Mouse (Mus musculus) E14TG2a.4 (cell line): ENCODE data around the gene Rag1.

Experiments
- H3K27me3 ChIP-seq: 2 replicates; pipeline ENCODE4 v1.6.1; 2014; ENCODE audit warnings: low read length, control low read depth; ENCODE audit not compliant: insufficient read depth
- H3K36me3 ChIP-seq: 2 replicates; pipeline ENCODE4 v1.6.1; 2014; ENCODE audit warnings: low read length, control low read depth; ENCODE audit not compliant: insufficient read depth
- H3K4me1 ChIP-seq: replicated peaks from 2 replicates; pipeline ENCODE4 v1.6.1; 2014; ENCODE audit warnings: low read depth, low read length, control low read depth
- H3K4me3 ChIP-seq: replicated peaks from 2 replicates; pipeline ENCODE4 v1.5.1; 2014; ENCODE audit warnings: mild to moderate bottlenecking, low read length
- H3K9me3 ChIP-seq: 2 replicates; pipeline ENCODE4 v1.6.1; 2014; ENCODE audit warnings: low read length, control low read depth
- CTCF ChIP-seq: conservative IDR thresholded peaks from 2 replicates; pipeline ENCODE4 v1.5.1; 2014; ENCODE audit warnings: low read length
- NANOG ChIP-seq: IDR thresholded peaks from 2 replicates; pipeline ENCODE4 v1.6.1; 2014; ENCODE audit warnings: borderline replicate concordance, low read length, mixed read lengths
- POU5F1 ChIP-seq: IDR thresholded peaks from 2 replicates; pipeline ENCODE4 v1.6.1; 2014; ENCODE audit warnings: low read length, borderline replicate concordance

Gene Rag1

DNA sequence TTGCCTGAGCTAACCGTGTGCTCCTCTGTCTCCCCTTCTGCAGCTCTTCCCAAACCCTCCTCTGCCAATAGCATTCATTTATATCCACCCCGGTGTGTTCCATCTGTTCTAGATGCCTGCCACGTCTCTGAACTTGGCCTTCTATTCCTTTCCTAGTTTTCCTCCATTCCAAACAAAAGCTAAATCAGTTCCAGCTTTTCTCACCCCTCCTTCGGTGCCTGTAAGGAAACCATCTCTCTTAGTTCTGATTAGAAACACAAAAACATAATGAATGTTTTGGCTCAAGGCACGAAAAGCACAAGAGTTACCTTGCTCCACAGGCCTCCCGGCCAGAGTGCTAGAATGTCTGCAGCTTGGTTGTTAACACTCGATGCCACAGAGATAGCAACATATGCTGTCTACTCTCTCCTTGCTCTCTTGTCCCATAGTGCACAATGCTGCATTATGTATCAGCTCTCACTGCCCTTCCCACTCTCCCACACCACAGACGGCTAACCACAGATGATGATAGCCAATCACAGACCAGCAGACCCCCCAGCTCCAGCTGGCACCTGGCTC is at the start of gene Rag1, which contains the start of gene B230118H07Rik:
Gene Rag1 (minus strand): TSS at position 388 of the 558 bp plus-strand sequence.
Gene B230118H07Rik (minus strand): TSS at position 419 of the 558 bp plus-strand sequence.
- TF ChIP-seq NANOG: no peak
- TF ChIP-seq CTCF: no peak
- no peak for TF ChIP-seq POU5F1
- H3K4me3 ChIP-seq: no peak within 1 kb of the TSS
- H3K27me3 ChIP-seq: no peaks in the 10 kb centered on the region
- H3K9me3 ChIP-seq: no peaks in the 10 kb centered on the region
- H3K4me1 ChIP-seq: peaks cover 12% of the 10 kb centered on the region
- H3K36me3 ChIP-seq: no peaks in the 10 kb centered on the region

DNA sequence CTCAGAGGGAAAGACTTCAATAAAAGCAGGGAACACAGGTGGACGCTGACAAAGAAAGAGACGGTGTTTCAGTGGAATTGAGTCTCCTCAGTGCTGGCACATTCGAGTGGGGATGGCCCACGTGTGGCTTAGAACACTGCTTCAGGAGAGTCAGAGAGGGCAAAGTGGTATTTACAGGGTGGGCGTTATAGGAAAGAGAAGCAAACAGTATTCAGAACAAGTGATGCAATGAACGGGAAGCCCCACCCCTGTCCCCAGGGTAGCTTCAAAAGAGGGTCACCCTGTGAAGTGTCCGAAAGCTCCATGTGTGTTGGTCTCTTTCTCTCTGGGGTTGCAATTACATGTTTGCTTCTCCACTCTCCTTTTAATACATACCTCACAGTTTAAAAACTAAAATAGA is 46.3 kb upstream of the Rag1 start:
- no peaks in the 10 kb centered on the region for H3K4me1 ChIP-seq
- TF ChIP-seq CTCF (no peak), POU5F1 (no peak), NANOG (no peak)
- H3K36me3 ChIP-seq: peaks cover 62% of the 10 kb centered on the region
- H3K4me3 ChIP-seq: no peak overlapping the region
- H3K9me3 ChIP-seq: no peaks in the 10 kb centered on the region
- no peaks in the 10 kb centered on the region for H3K27me3 ChIP-seq

DNA sequence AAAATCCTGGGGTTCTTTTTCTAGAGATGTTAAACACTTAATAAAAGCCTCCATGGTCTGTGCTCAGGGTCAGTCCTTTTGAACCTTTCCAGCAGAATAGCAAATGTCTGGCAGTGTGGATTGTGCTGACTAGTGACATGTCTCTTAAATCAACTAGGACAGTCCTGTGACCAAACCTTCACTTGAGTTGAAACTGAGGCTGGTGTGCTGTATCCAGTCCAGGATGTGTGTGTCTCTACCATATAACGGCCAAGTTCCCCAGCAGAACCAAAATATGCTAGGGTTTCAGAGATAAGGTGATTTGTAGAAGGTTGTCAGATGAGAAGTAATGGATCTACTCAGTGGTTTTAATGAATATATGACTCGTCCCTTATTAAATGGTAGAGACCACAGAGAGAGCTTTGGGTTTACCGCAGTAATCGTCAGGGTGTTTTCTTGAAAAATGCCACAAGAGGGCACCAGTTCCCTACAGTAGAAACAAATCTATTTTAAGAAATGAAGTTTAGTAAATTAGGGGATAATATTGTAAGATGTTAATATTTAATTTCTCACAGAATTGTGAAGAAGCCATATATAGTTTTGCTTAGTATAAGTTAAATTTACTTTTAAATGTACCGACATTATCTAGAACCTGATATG is 44.4 kb upstream of the Rag1 start:
- TF ChIP-seq CTCF (peak; percentile 47), POU5F1 (no peak), NANOG (no peak)
- H3K27me3 ChIP-seq: no peaks in the 10 kb centered on the region
- H3K4me1 ChIP-seq: no peaks in the 10 kb centered on the region
- H3K36me3 ChIP-seq: peaks cover 73% of the 10 kb centered on the region
- no peaks in the 10 kb centered on the region for H3K9me3 ChIP-seq
- H3K4me3 ChIP-seq: no peak overlapping the region

DNA sequence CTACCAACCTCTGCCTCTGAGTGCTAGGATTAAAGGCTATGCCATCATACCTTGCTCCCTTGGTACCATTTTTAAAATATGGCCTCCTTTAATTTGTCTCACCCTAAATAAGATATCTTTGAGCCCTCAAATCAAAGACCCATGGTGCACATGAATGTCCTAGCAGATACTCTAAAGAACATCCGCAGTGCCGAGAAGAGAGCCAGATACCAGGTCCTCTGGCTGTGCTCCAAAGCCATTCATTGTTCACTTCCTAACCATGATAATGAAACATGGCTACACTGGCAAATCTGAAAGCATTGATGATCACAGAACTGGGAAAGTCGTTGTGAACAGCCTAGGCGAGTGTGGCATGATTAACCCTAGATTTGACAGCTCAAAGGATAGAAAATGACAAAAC is 43.7 kb upstream of the Rag1 start:
- TF ChIP-seq CTCF (no peak), POU5F1 (no peak), NANOG (no peak)
- no peak overlapping the region for H3K4me3 ChIP-seq
- H3K4me1 ChIP-seq: no peaks in the 10 kb centered on the region
- H3K9me3 ChIP-seq: no peaks in the 10 kb centered on the region
- peaks cover 70% of the 10 kb centered on the region for H3K36me3 ChIP-seq
- H3K27me3 ChIP-seq: no peaks in the 10 kb centered on the region

DNA sequence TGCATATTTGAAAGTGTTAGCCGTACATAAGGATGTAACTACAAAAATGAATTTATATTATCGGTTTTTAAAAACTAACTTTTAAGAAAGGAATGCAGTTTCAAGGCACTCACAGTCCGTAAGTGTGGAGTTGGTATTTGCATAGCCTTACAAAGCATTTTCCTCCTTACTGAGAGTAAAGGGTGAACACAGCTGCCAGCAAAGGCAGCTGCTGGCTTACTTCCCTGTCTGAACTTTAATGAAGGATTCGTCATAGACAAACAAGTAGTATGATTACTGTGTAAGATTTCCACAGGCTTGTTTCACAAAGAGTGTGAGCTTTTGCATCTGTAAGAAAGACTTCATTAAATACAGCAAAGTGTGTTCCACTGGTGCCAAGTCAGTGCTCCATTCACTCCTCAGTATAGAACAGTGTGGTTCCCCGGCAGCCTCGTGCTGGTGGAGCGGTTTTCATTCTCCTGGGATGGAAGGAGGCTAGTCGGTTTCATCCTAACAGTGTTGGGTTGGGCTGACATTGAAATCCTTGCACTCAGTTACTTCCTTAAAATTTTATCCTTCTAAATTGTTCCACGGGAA is 41.0 kb upstream of the Rag1 start:
- peaks cover 71% of the 10 kb centered on the region for H3K36me3 ChIP-seq
- no peaks in the 10 kb centered on the region for H3K9me3 ChIP-seq
- no peak overlapping the region for H3K4me3 ChIP-seq
- no peaks in the 10 kb centered on the region for H3K4me1 ChIP-seq
- no peaks in the 10 kb centered on the region for H3K27me3 ChIP-seq
- TF ChIP-seq POU5F1 (no peak), CTCF (no peak), NANOG (no peak)

DNA sequence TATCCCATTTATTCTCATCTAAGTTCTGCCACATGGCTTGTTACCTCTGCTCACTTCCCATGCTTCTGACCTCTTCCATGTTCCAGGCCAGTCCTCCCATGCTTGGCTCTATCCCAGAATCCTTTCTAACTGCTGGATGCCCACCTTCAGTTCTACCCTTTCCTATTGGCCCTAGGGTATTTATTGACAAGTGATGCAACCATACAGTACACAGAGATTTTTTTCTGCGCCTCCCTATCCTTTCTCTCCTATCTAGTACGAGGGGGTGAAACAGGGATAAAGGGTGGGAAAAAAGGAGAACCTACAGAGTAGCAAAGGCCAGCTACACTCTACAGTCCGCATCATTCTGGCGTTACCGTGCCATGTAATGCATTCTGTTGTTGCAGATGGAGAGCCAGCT is 38.7 kb upstream of the Rag1 start:
- Histone ChIP-seq H3K4me3 (no peak overlapping the region), H3K36me3 (peaks cover 75% of the 10 kb centered on the region), H3K4me1 (no peaks in the 10 kb centered on the region), H3K27me3 (no peaks in the 10 kb centered on the region), H3K9me3 (no peaks in the 10 kb centered on the region)
- no peak for TF ChIP-seq NANOG
- TF ChIP-seq POU5F1: no peak
- no peak for TF ChIP-seq CTCF

DNA sequence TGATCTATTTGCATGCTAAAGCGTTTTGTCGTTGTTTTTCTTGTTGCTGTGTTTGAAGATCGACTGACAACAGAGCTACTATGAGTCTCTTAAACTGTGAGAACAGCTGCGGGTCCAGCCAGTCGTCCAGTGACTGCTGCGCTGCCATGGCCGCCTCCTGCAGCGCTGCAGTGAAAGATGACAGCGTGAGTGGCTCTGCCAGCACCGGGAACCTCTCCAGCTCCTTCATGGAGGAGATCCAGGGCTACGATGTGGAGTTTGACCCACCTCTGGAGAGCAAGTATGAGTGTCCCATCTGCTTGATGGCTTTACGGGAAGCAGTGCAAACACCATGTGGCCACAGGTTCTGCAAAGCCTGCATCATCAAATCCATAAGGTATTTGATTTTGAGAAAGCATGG is 35.1 kb upstream of the Rag1 start:
- Histone ChIP-seq H3K4me1 (0 out of 2 replicates have a peak, but pooled peaks cover 6% of the 10 kb centered on the region), H3K36me3 (peaks cover 53% of the 10 kb centered on the region), H3K4me3 (no peak overlapping the region), H3K27me3 (no peaks in the 10 kb centered on the region), H3K9me3 (no peaks in the 10 kb centered on the region)
- TF ChIP-seq CTCF (no peak), NANOG (no peak)

DNA sequence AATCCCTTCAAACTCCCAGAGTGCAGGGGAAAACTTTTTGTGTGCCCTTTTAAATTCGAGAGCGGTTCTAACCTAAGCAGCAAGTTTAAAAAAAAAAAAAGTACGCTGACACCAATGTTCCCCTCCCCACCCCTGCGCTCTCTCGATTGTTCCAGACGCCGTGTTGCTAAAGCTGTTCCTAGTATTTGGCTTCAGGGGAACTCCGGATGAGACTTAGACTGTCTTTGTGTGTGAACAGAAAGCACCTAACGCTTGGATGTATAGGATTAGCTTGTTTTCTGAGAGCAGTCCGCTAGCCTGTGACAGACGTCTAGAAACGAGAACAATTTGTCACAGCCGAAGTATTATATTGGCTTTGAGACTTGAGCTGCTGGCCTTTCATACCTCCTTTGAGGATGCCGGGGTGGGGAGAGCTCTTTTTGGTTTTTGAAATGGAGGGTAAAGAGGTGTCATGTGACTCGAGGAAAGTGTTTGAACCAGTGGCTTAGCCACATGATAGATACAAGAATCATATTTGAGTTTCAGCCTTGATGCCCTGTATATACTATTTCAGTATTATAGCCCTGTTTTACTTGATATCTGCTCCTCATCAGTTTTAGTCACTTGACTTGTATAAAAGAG is 30.0 kb upstream of the Rag1 start:
- TF ChIP-seq CTCF: no peak
- no peak for TF ChIP-seq NANOG
- no peak for TF ChIP-seq POU5F1

More for the DNA sequence above, 30.0 kb upstream of the Rag1 start:
- Histone ChIP-seq H3K9me3 (no peaks in the 10 kb centered on the region), H3K27me3 (peaks cover 12% of the 10 kb centered on the region), H3K4me3 (peak overlapping the region; percentile 96), H3K4me1 (peaks cover 12% of the 10 kb centered on the region; the same call in 1 of the 2 replicates), H3K36me3 (peaks cover 12% of the 10 kb centered on the region)
